Mouse (Mus musculus): ENCODE results near the gene Ubap1. TPM values are rescaled to one million over a fixed set of nuclear protein-coding genes. Genes with fewer than 3 reads are reported as not detected.
A peak's percentile ranks its signal among the peaks of the same experiment; 100 is the strongest.

The Ubap1 gene
- polyA plus RNA-seq, 1 experiment from 2014 or later, result 69.5 TPM

GRCm38 (mm10) chr4:41329481-41329880, 19.3 kb upstream of the Ubap1 start:
- no peak for ATAC-seq (ENCODE audit: low FRiP score, low read depth)
- no peaks in the 10 kb centered on the region for H3K36me3 ChIP-seq
- no peak overlapping the region for H3K4me2 ChIP-seq
- WGBS, result 18% methylated on average over 4 of the region's 4 CpGs
- H3K9ac ChIP-seq, result no peak overlapping the region
- no peak overlapping the region for H3K4me3 ChIP-seq
- no peak overlapping the region for H3K27ac ChIP-seq (replicated peaks)
- no peaks in the 10 kb centered on the region for H3K4me1 ChIP-seq (replicated peaks)
- no peaks in the 10 kb centered on the region for H3K9me3 ChIP-seq
- no peaks in the 10 kb centered on the region for H3K27me3 ChIP-seq

- no peaks in the 10 kb centered on the region for H3K4me1 ChIP-seq (replicated peaks)
- H3K27ac ChIP-seq (replicated peaks), result no peak overlapping the region
- ATAC-seq (ENCODE audit: low FRiP score, low read depth), result no peak
- 90% methylated on average over 3 of the region's 3 CpGs for WGBS
- H3K4me2 ChIP-seq, result no peak overlapping the region
- H3K9ac ChIP-seq, result no peak overlapping the region
- H3K9me3 ChIP-seq, result no peaks in the 10 kb centered on the region
- H3K36me3 ChIP-seq, result no peaks in the 10 kb centered on the region
- H3K4me3 ChIP-seq, result no peak overlapping the region
- no peaks in the 10 kb centered on the region for H3K27me3 ChIP-seq
Observed at GRCm38 (mm10) chr4:41331085-41331484, 17.7 kb upstream of the Ubap1 start.

GRCm38 (mm10) chr4:41331698-41332421, 16.9 kb upstream of the Ubap1 start:
- no peak overlapping the region for H3K9ac ChIP-seq
- H3K9me3 ChIP-seq, result no peaks in the 10 kb centered on the region
- no peaks in the 10 kb centered on the region for H3K36me3 ChIP-seq
- no peak overlapping the region for H3K27ac ChIP-seq (replicated peaks)
- no peaks in the 10 kb centered on the region for H3K4me1 ChIP-seq (replicated peaks)
- no peak overlapping the region for H3K4me2 ChIP-seq
- no peak overlapping the region for H3K4me3 ChIP-seq
- no peak for ATAC-seq (ENCODE audit: low FRiP score, low read depth)
- H3K27me3 ChIP-seq, result no peaks in the 10 kb centered on the region
- WGBS, result 93% methylated on average over 9 of the region's 9 CpGs

GRCm38 (mm10) chr4:41336546-41336945, 12.2 kb upstream of the Ubap1 start:
- Histone ChIP-seq H3K9me3 (no peaks in the 10 kb centered on the region), H3K4me1 (replicated peaks) (no peaks in the 10 kb centered on the region), H3K4me3 (no peak overlapping the region), H3K27ac (replicated peaks) (no peak overlapping the region), H3K27me3 (no peaks in the 10 kb centered on the region), H3K9ac (no peak overlapping the region), H3K4me2 (no peak overlapping the region), H3K36me3 (no peaks in the 10 kb centered on the region)
- no peak for ATAC-seq (ENCODE audit: low FRiP score, low read depth)

GRCm38 (mm10) chr4:41340912-41341550, 7.8 kb upstream of the Ubap1 start:
- Histone ChIP-seq H3K9ac (no peak overlapping the region), H3K9me3 (no peaks in the 10 kb centered on the region), H3K4me3 (no peak overlapping the region), H3K36me3 (no peaks in the 10 kb centered on the region), H3K27me3 (no peaks in the 10 kb centered on the region), H3K27ac (replicated peaks) (no peak overlapping the region), H3K4me2 (no peak overlapping the region), H3K4me1 (replicated peaks) (no peaks in the 10 kb centered on the region)
- WGBS, result 78% methylated on average over 11 of the region's 11 CpGs
- no peak for ATAC-seq (ENCODE audit: low FRiP score, low read depth)

- no peak overlapping the region for H3K4me3 ChIP-seq
- no peaks in the 10 kb centered on the region for H3K36me3 ChIP-seq
- 87% methylated on average over 2 of the region's 2 CpGs for WGBS
- no peaks in the 10 kb centered on the region for H3K27me3 ChIP-seq
- no peak overlapping the region for H3K9ac ChIP-seq
- no peak overlapping the region for H3K4me2 ChIP-seq
- H3K4me1 ChIP-seq (replicated peaks), result peaks cover 18% of the 10 kb centered on the region
- ATAC-seq (ENCODE audit: low FRiP score, low read depth), result no peak
- H3K27ac ChIP-seq (replicated peaks), result no peak overlapping the region
- H3K9me3 ChIP-seq, result no peaks in the 10 kb centered on the region
Observed at GRCm38 (mm10) chr4:41346011-41346410, 2.8 kb upstream of the Ubap1 start.

GRCm38 (mm10) chr4:41347839-41348238, 957 bp upstream of the Ubap1 start:
- Histone ChIP-seq H3K9me3 (no peaks in the 10 kb centered on the region), H3K4me2 (peak overlapping the region; percentile 71), H3K27me3 (no peaks in the 10 kb centered on the region), H3K4me3 (peak overlapping the region; percentile 90), H3K9ac (peak overlapping the region; percentile 19; the same call in 1 of the 2 replicates), H3K36me3 (no peaks in the 10 kb centered on the region; the same call in 1 of the 2 replicates), H3K27ac (replicated peaks) (no peak overlapping the region), H3K4me1 (replicated peaks) (peaks cover 19% of the 10 kb centered on the region)
- 49% methylated on average over 5 of the region's 5 CpGs for WGBS
- ATAC-seq (ENCODE audit: low FRiP score, low read depth), result no peak

GRCm38 (mm10) chr4:41349199-41349591, 399 bp downstream of the Ubap1 start:
- Histone ChIP-seq H3K9ac (peak overlapping the region; percentile 82), H3K27me3 (no peaks in the 10 kb centered on the region), H3K4me3 (peak overlapping the region; percentile 90), H3K4me2 (peak overlapping the region; percentile 71), H3K4me1 (replicated peaks) (peaks cover 19% of the 10 kb centered on the region), H3K27ac (replicated peaks) (peak overlapping the region; percentile 98), H3K9me3 (no peaks in the 10 kb centered on the region), H3K36me3 (no peaks in the 10 kb centered on the region; the same call in 1 of the 2 replicates)
- ATAC-seq (ENCODE audit: low FRiP score, low read depth), result peak; percentile 85; the same call in 1 of the 2 replicates
- under 1% methylated on average over 27 of the region's 28 CpGs for WGBS

- H3K27ac ChIP-seq (replicated peaks), result no peak overlapping the region
- H3K27me3 ChIP-seq, result no peaks in the 10 kb centered on the region
- H3K9me3 ChIP-seq, result no peaks in the 10 kb centered on the region
- H3K4me2 ChIP-seq, result no peak overlapping the region
- ATAC-seq (ENCODE audit: low FRiP score, low read depth), result no peak
- no peak overlapping the region for H3K4me3 ChIP-seq
- no peak overlapping the region for H3K9ac ChIP-seq
- H3K36me3 ChIP-seq, result no peaks in the 10 kb centered on the region; the same call in 1 of the 2 replicates
- WGBS, result 92% methylated on average over 4 of the region's 4 CpGs
- H3K4me1 ChIP-seq (replicated peaks), result peaks cover 16% of the 10 kb centered on the region
Observed at GRCm38 (mm10) chr4:41352758-41353157, 4.0 kb downstream of the Ubap1 start.

- Histone ChIP-seq H3K36me3 (no peaks in the 10 kb centered on the region; the same call in 1 of the 2 replicates), H3K9me3 (no peaks in the 10 kb centered on the region), H3K4me3 (no peak overlapping the region), H3K4me2 (no peak overlapping the region), H3K27ac (replicated peaks) (no peak overlapping the region), H3K4me1 (replicated peaks) (peaks cover 11% of the 10 kb centered on the region), H3K27me3 (no peaks in the 10 kb centered on the region), H3K9ac (no peak overlapping the region)
- ATAC-seq (ENCODE audit: low FRiP score, low read depth), result no peak
- 91% methylated on average over 1 of the region's 1 CpGs for WGBS
Observed at GRCm38 (mm10) chr4:41353265-41353664, 4.5 kb downstream of the Ubap1 start.

- no peak overlapping the region for H3K9ac ChIP-seq
- ATAC-seq (ENCODE audit: low FRiP score, low read depth), result no peak
- no peak overlapping the region for H3K4me3 ChIP-seq
- no peaks in the 10 kb centered on the region for H3K4me1 ChIP-seq (replicated peaks)
- H3K36me3 ChIP-seq, result no peaks in the 10 kb centered on the region; the same call in 1 of the 2 replicates
- H3K27ac ChIP-seq (replicated peaks), result no peak overlapping the region
- no peaks in the 10 kb centered on the region for H3K27me3 ChIP-seq
- WGBS, result 41% methylated on average over 2 of the region's 2 CpGs
- H3K4me2 ChIP-seq, result no peak overlapping the region
- H3K9me3 ChIP-seq, result no peaks in the 10 kb centered on the region
Observed at GRCm38 (mm10) chr4:41357154-41357553, 8.4 kb downstream of the Ubap1 start.

- H3K9ac ChIP-seq, result no peak overlapping the region
- ATAC-seq (ENCODE audit: low FRiP score, low read depth), result no peak
- H3K4me2 ChIP-seq, result no peak overlapping the region
- H3K9me3 ChIP-seq, result no peaks in the 10 kb centered on the region
- H3K4me1 ChIP-seq (replicated peaks), result no peaks in the 10 kb centered on the region
- H3K27ac ChIP-seq (replicated peaks), result no peak overlapping the region
- H3K4me3 ChIP-seq, result no peak overlapping the region
- H3K36me3 ChIP-seq, result no peaks in the 10 kb centered on the region
- 92% methylated on average over 2 of the region's 2 CpGs for WGBS
- no peaks in the 10 kb centered on the region for H3K27me3 ChIP-seq
Observed at GRCm38 (mm10) chr4:41358669-41359068, 9.9 kb downstream of the Ubap1 start.
